8 mouse cellular contexts compared by ENCODE assay signal in the genomic region with DNA sequence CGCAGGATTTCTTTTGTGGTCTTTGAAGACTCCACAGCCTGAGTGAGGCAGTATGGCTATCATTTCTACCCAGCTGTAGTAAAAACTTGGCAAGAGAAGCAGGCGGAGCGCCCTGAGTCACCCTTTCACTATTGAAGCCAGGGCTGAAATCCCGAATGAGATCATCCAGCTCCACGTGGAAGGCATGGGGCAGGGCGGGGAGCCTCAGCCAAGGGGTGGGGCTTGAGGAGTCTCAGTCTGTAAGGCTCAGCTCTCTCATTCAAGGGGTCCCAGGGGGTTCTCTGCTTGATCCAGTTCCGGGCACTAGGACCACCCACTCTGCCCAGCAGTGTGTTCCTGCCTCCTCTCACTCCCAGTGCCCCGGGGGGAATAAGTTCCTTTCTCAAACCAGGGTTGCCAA. TPM values are rescaled to one million over a fixed set of nuclear protein-coding genes. Genes with fewer than 3 reads are reported as not detected.
A peak's percentile ranks its signal among the peaks of the same experiment; 100 is the strongest.
DNase-seq lines count a peak whose midpoint lies in the region; ATAC-seq and TF ChIP-seq lines count a peak whose summit lies in the region.

No protein-coding gene starts in this region.

- TF ChIP-seq CTCF in brain, embryonic 14.5 days (IDR thresholded peaks at IDR 0.05; ENCODE audit: borderline replicate concordance, extremely low read depth, insufficient read depth, insufficient read length), result no peak
- TF ChIP-seq CTCF in heart, adult 2 months (IDR thresholded peaks at IDR 0.05), result no peak
- TF ChIP-seq CTCF in kidney, adult 2 months (conservative IDR thresholded peaks at IDR 0.05; ENCODE audit: insufficient read depth, insufficient read length, low read depth, low read length), result no peak

- peak overlapping the region; percentile 95 for H3K27ac ChIP-seq in embryonic facial prominence, embryonic 15.5 days (replicated peaks)
- peak overlapping the region; percentile 96 for H3K27ac ChIP-seq in heart, adult 2 months
- peak overlapping the region; percentile 68 for H3K27ac ChIP-seq in kidney, adult 2 months (ENCODE audit: insufficient read depth, low read depth, low read length)

- H3K4me2 ChIP-seq in embryonic facial prominence, embryonic 15.5 days (replicated peaks), result peak overlapping the region; percentile 94

- no peaks in the 10 kb centered on the region for H3K9me3 ChIP-seq in embryonic facial prominence, embryonic 15.5 days (replicated peaks)

- ATAC-seq in embryonic facial prominence, embryonic 15.5 days (ENCODE audit: insufficient number of reproducible peaks, low FRiP score, low TSS enrichment, low read depth), result peak; percentile 80
- ATAC-seq in megakaryocyte-erythroid progenitor cell, adult 5-6 weeks (replicated peaks; ENCODE audit: low FRiP score, low TSS enrichment, poor library complexity, severe bottlenecking), result peak; percentile 51
- no peak for ATAC-seq in CD4-positive, CD25-positive, alpha-beta regulatory T cell, adult 4 months

- DNase-seq in brain, embryonic 14.5 days (ENCODE audit: low read depth), result peak; percentile 94
- DNase-seq in heart, adult 2 months, result peak; percentile 91 to 93
- DNase-seq in kidney, adult 2 months, result peak; percentile 96
- peak; percentile 67 to 77 for DNase-seq in left cerebral cortex, postnatal 36 days (ENCODE audit: low spot score in 2 of 2)
- DNase-seq in skeletal muscle tissue, adult 2 months (ENCODE audit: low read depth, low spot score), result peak; percentile 96

- H3K27me3 ChIP-seq in embryonic facial prominence, embryonic 15.5 days, result no peaks in the 10 kb centered on the region
- H3K27me3 ChIP-seq in heart, adult 2 months (ENCODE audit: control insufficient read depth, insufficient read depth, low read length), result no peaks in the 10 kb centered on the region
- H3K27me3 ChIP-seq in kidney, adult 2 months (replicated peaks; ENCODE audit: control insufficient read depth, insufficient read depth, low read length), result no peaks in the 10 kb centered on the region

- H3K79me2 ChIP-seq in heart, adult 2 months (replicated peaks; ENCODE audit: control insufficient read depth, insufficient read depth, low read length), result no peaks in the 10 kb centered on the region

- 2% methylated on average over 8 of the region's 8 CpGs for WGBS in embryonic facial prominence, embryonic 15.5 days
- 2% methylated on average over 8 of the region's 8 CpGs for WGBS in heart, adult 2 months
- WGBS in kidney, adult 2 months, result 1% methylated on average over 8 of the region's 8 CpGs

- no peak for TF ChIP-seq POLR2A in brain, embryonic 14.5 days (IDR thresholded peaks at IDR 0.05; ENCODE audit: borderline replicate concordance, extremely low read depth, insufficient read depth, insufficient read length, poor library complexity, severe bottlenecking)
- no peak for TF ChIP-seq POLR2A in heart, adult 2 months (IDR thresholded peaks at IDR 0.05; ENCODE audit: insufficient read depth, low read depth, low read length)
- TF ChIP-seq POLR2A in kidney, adult 2 months (IDR thresholded peaks at IDR 0.05; ENCODE audit: low read depth, low read length), result no peak

- TF ChIP-seq EP300 in heart, adult 2 months (IDR thresholded peaks at IDR 0.05; ENCODE audit: insufficient read depth, low read depth, low read length), result peak; percentile 57; the same call in 1 of the 2 replicates

- H3K36me3 ChIP-seq in embryonic facial prominence, embryonic 15.5 days, result peaks cover 37% of the 10 kb centered on the region
- peaks cover 24% of the 10 kb centered on the region for H3K36me3 ChIP-seq in heart, adult 2 months (ENCODE audit: control insufficient read depth, insufficient read depth, low read length)
- H3K36me3 ChIP-seq in kidney, adult 2 months (ENCODE audit: control insufficient read depth, insufficient read depth, low read length), result peaks cover 9% of the 10 kb centered on the region; the same call in 1 of the 2 replicates

- peaks cover 20% of the 10 kb centered on the region for H3K4me1 ChIP-seq in embryonic facial prominence, embryonic 15.5 days
- peaks cover 8% of the 10 kb centered on the region for H3K4me1 ChIP-seq in heart, adult 2 months (ENCODE audit: control insufficient read depth, insufficient read depth, low read length)
- peaks cover 22% of the 10 kb centered on the region; the same call in 1 of the 2 replicates for H3K4me1 ChIP-seq in kidney, adult 2 months (ENCODE audit: control insufficient read depth, insufficient read depth, low read length)

- peak overlapping the region; percentile 68 for H3K4me3 ChIP-seq in embryonic facial prominence, embryonic 15.5 days (replicated peaks)
- H3K4me3 ChIP-seq in heart, adult 2 months, result peak overlapping the region; percentile 55
- H3K4me3 ChIP-seq in kidney, adult 2 months (ENCODE audit: insufficient read depth, low read depth, low read length), result peak overlapping the region; percentile 69

- H3K9ac ChIP-seq in embryonic facial prominence, embryonic 15.5 days, result peak overlapping the region; percentile 69
- peak overlapping the region; percentile 69 for H3K9ac ChIP-seq in heart, adult 2 months (ENCODE audit: low read depth, low read length)

- intact Hi-C loops in heart, adult 2 months (cut with DNase I), result loop anchor here (2.0 to 10.0 kb wide), 10 partner anchors 20 to 1594 kb away; no protein-coding TSS in a partner anchor
- intact Hi-C loops in left cerebral cortex, postnatal 36 days (cut with DNase I), result loop anchor here (10.0 kb wide), 1 partner anchor 1594 kb away; no protein-coding TSS in a partner anchor

RNA-seq across cellular contexts. Expression of a gene that starts 2.2 kb away (rescaled TPM):
- polyA plus RNA-seq in brain, embryonic 14.5 days (2012; rRNA removed), result 7.8 and 9.7 TPM in 2 replicates
- 38.6 and 45.5 TPM in 2 replicates for polyA plus RNA-seq in embryonic facial prominence, embryonic 15.5 days (2015; fragmentation: Nextera tagmentation; extraction: Ambion mirVana)
- 10 to 100 TPM; 31.7 to 32.8 TPM for total RNA-seq in heart, adult 2 months (2021)
- polyA plus RNA-seq in heart, adult 2 months (2012; rRNA removed), result 18.4 and 23.4 TPM in 2 replicates
- polyA plus RNA-seq in kidney, adult 2 months (2012; rRNA removed), result 29.3 and 37.6 TPM in 2 replicates
- total RNA-seq in left cerebral cortex, postnatal 36 days (2021), result 10 to 100 TPM in 1 of 2 experiments, 1 to 10 TPM in 1; 8.8 to 10.3 TPM
- total RNA-seq in megakaryocyte-erythroid progenitor cell, adult 5-6 weeks (2014; fragmentation: Nextera tagmentation), result not detected in 2 replicates
- total RNA-seq in megakaryocyte-erythroid progenitor cell, adult 5-6 weeks (2017), result 0.05 TPM in 1 of 2 replicates, not detected in the other
- polyA plus RNA-seq in CD4-positive, CD25-positive, alpha-beta regulatory T cell, adult 4 months (2017; shearing (Covaris generic)), result not detected
